Mouse (Mus musculus) ovary, postnatal 10 days (tissue): ENCODE results near the gene Ccr6.
"Not testable (repeated sequence)": the region's sequence is repeated elsewhere in the genome, so short reads cannot be mapped to it uniquely, and the experiment has no call there.

Source experiments
- DNase-seq: peaks from one replicate; pipeline ENCODE4 v3.0.0; 2022; ENCODE audit warnings: low spot score

Ccr6 gene

DNA sequence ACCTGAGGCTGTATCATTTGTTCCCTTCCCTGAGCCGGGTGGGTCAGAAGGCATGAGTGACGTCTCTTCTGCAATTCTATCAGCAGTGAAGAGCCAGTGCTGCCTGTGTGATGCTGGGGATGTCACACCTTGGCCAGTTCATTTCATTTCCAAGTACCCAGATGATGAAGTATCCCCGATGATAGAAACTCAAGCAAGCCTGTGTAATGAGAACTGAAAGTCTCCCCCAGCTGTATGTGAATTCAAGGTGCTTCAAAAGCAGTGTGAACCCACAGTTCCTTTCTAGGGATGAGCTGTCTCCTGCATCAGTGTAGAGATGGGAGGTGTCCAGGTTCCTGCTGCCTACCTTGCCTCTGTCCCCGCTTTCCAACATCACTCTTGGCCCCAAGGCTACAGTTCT is 1.3 kb upstream of the Ccr6 start:
- no peak for DNase-seq

DNA sequence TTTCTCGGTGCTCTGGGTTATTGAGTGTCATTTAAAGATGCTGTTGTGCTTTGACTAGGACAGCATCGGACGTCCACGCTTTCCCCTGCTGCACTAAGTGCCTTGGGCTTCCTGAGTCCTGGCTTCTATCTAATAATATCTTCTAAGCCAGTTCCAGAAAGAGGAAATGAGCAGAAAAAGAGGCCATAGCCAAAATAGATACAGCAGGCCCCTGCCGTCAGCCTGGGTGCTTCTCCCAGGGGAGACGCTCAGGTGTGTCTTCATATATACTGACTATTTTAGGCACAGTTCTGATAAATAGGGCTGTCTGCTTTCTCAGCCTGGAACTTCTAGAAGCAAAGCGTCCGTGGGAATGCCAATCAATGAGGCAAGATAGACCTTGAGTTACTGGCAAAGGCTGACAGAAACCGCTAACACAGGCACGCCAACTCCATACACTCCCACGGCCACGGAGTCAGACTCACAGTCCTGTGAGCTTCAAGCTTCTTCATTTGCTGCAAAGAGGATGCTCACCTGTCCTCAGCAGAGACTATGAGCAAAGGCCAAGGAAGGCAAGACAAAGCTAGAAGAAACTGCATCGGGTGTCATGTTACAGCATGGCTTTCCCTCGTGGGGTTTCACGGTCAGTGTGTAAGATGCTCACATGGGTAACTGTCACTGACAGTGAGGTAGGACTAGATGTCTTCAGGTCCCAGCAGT is 2.3 kb downstream of the Ccr6 start:
- DNase-seq: no peak

DNA sequence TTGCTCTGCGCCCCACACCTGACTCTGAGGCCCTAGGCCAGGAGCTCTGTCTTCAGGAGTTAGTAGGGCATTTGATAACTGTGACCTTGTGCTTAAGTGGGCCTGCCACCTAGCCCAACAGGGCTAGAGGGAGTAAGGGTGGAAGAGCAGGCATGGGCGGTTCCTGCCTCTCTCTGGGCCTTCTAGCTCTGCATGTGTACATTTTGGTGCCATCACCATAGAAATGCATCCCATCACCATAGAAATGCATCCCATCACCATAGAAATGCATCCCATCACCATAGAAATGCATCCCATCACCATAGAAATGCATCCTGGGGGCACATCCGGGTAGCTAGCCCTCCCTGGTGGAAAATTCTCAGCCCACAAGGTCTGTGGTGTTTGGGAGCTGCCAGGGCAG is 3.7 kb downstream of the Ccr6 start:
- DNase-seq: no peak

DNA sequence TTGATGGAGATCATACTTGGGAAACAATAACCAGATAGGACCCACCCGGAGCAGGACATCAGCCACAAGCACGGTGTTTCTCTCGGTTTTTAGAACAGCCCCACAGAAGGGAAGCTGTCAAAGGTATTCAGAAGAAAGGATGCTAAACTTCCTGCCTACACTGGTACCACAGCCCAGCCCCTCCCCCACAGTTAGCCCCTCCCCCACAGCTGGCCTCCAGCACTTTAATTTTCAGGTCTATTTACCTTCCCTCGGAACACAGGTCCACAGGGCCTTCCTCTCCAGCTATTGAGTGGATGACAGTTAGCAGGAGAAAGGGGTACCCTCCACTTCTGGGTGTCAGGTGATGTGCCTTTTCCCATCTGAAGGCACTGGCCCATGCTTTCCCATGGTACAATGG is 4.7 kb downstream of the Ccr6 start:
- no peak for DNase-seq

DNA sequence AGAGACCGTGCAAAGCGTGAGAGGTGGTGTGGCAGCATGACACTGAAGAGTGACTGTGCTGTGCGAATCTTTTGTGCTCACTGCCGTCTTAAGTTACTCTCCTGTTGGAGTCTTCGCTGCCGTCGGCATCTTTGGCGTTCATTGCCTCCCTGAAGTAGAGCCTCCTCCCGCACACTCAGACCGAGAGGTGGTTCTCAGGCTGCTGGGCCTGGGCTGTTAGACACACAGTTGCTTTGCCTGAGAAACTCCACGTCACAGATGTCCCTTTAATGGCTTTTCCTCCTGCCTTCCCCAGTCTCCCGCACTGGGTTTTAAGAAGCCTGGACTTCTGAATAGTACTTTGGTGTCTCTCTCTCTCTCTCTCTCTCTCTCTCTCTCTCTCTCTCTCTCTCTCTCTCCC is 5.8 kb downstream of the Ccr6 start:
- no peak for DNase-seq

DNA sequence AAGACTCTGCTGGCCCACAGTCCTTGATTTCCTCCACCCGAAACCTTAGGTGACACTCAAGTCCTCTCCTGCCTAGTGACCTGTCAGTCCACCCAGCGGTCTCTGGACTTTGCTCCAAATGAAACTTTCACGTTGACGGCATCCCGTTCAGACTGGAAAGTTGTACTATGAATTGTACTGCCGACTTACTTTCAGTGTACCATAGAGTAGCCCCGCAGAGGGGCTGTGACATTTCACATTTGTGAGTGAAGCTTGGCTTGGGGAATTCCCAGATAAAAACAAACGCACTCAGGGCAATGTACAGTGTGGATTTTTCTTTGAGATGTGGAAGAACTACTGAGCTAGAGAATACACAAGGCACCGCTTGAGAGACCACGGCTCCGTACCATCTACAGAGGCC is 6.3 kb downstream of the Ccr6 start:
- DNase-seq: no peak

DNA sequence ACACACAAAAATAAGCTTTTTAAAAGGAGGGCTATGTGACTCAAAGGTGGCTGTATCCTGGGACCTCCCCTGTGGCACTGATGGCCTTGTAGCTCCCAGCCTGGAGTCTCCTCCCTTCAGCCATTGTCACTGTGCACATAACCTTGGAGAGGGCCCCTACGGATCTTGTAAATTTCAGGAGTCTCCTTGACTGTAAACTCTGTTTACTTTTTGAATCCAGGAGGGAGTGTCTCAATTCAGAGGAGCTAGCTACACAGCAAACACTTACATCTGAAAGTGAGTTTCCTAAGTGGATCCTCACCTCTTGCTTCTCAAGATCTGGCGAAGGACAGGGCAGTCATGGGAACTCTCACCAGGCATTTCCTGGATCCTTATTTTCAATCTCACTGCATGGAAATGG is 8.3 kb downstream of the Ccr6 start:
- no peak for DNase-seq

DNA sequence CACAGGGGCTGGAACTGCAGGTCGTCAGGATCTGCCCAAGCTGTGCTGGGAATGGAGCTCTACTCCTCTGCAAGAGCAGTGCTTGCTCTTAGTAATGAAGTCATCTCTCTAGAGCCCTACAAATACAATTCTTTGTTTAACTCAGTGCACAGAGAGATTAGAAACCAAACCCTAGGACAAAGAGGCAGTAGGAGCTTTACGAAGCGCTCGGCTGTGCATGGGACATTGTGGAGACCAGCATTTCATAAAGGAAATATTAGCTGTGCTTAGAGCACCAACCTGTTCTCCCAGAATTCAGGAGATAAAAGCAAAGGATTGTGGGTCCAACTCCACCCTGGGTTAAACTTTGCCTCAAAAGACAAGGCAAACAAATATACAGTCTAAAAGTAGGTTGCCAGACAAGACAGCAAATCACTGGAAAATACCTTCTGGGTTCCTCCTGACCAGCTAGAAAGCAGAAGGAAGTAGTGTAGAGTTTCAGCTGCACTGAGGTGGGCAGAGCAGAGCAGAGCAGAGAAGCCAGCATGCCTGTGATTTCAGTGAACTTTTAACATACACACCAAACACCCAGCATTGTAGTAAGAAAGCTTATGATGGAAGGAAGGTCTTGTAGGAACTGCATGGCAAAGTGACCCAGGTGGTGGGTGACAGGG is 10.4 kb downstream of the Ccr6 start:
- DNase-seq: no peak

DNA sequence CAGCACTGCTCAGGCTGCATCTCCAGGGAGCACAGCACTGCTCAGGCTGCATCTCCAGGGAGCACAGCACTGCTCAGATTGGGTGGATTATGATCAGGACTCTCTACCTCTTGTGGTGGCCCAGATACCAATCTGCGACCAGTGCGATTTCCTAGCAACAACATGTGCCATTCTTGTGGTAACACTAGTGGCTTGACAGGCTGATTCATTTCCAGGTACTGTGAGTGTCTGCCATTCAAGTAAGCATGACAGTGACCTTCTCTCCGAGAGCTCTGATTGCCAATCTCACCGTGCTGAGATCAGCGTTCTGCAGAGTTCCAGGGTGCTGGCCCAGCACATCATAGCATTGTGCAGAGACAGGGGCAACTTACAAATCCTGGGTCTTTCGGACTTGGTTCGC is 15.9 kb downstream of the Ccr6 start:
- no peak for DNase-seq

DNA sequence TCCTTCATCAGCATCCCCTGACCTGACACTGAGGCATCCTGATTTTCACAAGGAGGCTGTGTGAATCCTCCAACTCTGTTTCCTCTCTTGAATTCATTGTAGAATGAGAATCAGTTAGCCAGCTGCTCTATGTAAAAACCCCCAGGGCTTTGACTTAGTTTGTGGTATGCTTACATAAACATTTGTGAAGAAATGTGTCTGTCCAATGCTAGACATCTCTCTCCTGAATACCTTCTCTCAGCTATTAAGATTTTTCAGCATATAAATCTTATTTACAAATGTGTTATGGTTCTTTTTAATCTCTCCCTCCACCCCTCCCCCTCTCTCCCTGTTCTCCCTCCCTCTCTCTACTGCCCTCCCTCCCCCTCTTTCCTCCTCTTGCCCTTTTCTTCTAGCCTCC is 18.4 kb downstream of the Ccr6 start:
- no peak for DNase-seq

DNA sequence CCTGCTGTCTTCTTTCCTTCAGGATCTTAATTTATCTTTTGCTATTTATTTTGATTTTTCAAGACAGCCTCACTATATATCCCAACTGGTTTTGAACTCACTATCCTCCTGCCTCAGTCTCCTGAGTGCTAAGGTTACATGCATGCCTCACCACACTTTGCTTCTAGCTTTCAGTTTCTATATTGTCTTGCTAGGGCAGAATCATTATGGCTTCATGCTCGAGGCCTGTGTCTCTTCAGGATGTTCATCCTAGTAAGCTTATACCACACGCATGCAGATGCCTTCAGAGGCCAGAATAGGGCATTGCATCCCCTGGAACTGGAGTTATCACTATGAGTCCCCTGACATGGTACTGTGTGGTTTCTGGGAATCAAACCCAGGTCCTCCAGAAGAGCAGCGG is 19.1 kb downstream of the Ccr6 start:
- no peak for DNase-seq

DNA sequence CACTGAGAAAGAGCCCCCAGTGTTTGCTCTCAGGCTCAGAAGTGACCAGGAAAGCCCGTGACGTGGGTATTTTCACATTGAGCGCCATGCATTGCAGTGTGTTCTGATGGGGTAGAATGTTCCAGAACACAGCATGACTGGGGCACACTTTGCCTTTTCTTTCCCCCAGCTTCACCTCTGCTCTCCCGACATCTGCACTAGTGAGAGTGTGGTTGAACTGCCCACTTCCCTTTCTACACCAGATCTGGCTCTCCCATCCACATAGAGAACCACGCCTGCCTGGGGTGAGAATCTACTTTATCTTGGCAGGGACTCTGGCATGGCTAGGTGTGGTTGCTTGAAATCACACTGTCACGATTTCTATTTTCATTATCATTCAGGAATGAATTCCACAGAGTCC is 19.7 kb downstream of the Ccr6 start:
- no peak for DNase-seq

DNA sequence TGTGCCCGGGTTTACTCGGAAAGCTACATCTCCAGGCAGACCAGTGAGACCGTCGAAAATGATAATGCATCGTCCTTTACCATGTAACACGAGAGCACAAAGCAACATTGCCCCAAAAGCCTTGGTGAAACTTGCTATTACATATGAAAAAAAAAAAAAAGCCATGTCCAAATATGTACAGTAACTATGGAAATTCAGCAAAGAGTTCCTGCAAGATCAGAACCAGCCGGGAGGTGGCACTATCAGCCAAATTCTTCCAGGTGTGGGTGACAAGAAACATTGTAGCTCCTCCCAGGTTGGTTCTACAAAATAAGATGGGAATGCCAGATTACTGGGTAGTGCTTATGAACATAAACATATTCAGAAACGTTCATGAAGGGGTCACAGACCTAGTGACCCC is 21.1 kb downstream of the Ccr6 start:
- no peak for DNase-seq

DNA sequence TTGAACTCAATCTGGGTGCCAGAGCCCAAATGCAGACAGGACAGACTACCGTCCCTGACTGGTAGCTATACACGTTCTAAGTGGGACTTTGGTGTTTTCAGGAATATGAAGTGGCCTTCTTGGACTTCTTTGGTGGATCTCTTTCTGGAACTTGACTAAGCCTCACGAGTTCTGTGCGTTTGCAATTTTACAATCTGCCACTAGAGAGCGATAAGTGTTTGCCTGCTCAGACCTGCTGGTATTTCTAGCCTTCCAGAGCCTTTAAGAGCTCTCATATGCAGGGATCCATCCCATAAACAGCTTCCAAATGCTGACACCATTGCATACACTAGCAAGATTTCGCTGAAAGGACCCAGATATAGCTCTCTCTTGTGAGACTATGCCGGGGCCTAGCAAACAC is 28.8 kb downstream of the Ccr6 start:
- DNase-seq: not testable (repeated sequence)

DNA sequence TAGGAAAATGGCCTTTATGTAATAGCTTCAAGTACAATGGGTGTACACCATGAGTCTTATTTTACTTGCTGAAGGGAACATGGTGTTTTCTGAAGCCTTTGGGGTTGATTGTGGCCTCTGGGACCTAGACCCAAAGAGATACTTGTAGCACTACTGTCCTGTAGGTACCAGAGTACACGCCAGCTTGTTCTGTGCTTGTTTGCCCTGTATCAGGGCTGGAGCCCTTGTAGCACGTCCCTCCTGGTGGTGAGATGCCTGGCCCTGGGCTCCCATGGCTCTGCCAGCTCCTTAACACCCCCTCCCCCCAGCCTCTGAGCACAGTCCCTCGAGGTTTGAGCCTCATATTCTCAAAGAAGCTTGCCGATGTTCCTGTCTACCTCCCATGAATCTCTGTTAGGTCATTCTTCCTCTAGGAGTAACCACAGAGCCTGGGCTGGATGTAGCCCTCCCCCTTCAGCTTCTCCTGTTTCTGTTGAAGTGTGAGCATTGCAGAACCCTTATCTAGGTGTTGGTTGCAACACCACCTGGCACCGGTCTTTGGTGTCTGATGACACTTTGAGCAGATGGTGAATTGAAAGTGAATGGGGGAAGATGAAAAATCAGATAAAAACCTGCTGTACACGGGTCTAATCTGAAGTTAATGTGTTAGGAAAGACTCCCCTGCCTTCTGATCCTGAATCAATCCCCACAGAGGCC is 36.4 kb downstream of the Ccr6 start:
- DNase-seq: no peak

DNA sequence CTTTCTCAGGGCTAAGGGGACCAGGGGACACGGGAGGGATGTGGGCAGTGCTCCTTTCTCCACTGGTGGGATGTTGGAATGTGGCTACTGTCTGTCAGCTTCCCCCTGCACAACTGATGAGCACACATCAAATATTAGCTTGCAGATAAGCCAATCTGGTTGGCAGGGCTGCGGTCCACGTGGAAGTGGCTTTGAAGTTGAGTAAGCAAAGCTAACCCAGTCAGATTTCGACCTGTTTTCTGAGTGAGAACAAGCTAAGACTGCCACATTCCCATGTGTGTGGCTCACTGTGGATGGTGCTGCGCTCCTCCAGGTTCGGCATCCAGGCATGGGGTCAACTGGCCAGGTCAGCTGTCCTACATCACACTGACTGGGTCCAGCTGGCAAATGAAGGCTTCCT is 37.1 kb downstream of the Ccr6 start:
- no peak for DNase-seq

DNA sequence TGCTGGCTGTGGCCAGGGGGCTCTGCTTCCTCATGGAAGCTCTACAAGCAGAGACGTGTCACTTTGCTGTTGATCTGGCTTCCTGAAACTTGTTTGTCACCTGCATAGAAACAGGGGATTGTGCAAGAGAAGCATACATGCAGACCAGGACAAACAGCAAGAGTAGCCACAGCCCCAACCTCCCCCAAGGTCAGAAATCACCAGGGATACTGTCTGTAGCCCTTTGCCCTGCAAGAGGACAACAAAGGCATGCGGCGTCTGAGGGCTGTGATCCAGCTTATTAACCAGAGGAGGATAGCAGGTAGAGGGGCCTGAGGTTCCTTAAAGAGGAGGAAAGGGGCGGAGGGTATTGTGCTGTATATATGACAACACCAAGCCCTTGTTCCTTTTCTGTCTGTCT is 40.2 kb downstream of the Ccr6 start:
- DNase-seq: no peak

DNA sequence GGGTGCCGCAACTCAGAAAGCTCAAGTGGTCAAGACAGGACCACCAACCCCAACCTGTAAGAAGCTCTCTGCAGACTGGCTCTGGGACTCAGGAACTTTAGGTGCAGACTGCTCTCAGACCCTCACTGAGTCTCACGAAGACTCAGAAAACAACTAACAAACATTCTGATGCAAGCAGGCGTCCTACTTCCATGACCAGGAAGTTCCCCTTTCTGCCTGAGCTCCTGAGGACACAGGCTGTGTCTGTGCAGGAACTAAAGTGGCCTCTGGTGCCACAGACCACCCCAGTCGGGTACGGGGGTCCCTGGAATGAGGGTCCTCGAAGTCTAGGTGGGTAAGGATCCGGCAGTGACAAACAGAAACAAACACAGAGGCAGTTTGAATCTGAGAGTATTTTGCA is 40.8 kb downstream of the Ccr6 start:
- no peak for DNase-seq

DNA sequence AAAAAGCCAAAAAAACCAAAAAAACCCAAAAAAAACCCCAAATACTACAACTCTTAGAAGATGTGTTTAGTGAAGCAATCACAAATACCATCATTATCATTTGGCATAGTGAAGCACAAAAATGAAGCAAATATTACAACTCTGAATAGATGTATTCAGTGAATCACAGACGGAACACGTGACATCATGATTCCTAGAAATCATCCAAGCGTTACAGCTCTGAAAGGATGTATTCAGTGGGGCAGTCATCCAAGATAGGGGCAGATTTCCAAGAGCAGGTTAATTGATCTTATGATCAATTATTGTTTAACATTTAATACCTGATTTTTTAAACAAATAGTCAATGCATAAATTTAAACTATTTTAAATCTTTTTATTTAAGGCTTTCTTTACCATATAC is 41.4 kb downstream of the Ccr6 start:
- no peak for DNase-seq

DNA sequence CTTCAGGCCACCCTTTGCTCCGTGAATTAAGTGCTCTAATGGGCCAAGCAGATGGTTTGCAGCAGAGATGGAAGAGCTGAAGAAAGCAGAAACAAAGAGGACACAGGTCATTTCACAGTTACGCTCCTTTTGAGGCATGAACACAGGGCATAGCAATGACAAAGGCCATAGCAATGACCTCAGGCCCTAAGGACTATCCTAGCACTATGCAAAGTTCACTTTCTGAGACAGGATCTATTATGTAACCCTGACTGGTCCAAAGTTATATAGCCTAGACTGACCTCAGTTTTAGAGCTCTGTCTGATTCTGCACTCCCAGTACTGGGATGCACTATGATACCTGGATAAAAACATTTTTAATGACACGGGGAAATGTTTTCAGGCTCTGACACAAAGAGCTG is 42.5 kb downstream of the Ccr6 start:
- no peak for DNase-seq

DNA sequence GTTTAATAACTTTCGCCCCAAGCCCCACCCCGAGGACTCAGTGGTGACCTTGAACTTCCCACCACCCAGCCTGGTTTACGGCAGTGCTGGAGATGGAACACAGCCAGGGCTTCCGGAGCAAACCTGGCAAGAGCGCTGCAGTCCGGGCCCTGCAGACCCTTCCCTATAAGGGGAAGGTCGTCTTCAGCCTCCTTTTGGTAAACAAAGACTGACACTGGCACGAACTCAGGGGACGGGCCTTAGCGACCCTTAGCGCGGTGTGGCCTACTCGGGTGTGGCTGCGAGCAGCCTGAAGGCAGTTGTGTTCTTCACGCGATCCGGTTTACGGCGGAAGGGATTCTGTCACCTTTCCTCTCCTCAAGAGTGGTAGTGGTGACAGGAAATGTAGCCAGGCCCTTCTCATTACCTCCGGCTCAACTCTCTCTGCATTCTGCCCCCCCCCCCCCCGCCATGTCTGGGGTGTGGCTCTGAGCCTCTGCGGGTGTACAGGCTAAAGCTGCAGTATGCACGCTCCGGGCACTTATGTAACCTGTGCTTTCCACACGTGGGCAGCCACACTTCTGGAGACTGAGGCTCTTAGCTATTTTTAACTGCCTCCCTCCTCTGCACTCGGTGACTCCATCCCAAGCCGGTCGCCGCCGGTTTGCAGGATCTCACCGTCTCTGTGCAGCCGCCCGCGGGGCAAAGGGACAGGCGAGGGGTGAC is 47.1 kb downstream of the Ccr6 start, which contains the start of gene Mpc1:
Gene Mpc1 (plus strand): TSS at position 84 of the 705 bp plus-strand sequence.
- peak; percentile 44 for DNase-seq

DNA sequence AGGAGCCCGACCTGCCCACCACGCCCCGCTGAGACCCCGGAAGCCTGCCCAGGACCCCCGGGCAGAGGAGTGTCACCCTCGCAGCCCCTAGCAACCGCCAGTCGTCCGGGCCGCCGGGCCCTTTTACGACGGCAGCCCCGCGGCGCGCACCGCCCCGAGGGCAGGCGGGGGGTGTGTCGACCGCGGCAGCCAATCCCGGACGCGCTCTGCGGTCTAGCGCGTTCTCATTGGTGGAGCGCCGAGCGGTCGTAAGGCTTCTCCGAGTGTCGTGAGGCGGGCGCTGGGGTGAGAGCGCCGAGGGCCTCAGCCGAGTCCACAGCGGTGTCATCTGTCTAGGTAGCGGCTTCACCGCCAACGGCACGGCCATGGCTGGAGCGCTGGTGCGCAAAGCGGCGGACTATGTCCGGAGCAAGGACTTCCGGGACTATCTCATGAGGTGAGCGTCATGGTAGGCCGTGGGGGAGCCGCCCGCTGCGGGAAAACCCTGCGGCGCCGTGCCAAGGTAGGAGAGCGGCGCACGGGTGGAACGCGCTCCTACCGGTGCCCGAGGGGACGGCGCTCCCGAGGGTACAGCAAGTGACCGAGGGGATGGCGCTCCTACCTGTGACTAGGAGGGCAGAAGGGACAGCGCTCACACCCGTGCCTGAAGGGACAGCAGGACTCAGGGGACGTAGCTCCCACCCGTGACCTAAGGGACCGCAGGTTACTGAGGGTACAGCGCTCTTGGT is 47.8 kb downstream of the Ccr6 start:
- DNase-seq: peak; percentile 90
